In genomic region chr12:78860921-78861495, GRCm38 (mm10) we compare ENCODE assay signal across 8 mouse cellular contexts. TPM values are rescaled to one million over a fixed set of nuclear protein-coding genes. Genes with fewer than 3 reads are reported as not detected.
DNase-seq lines count a peak whose midpoint lies in the region; ATAC-seq and TF ChIP-seq lines count a peak whose summit lies in the region.

No protein-coding gene starts in this region.

- TF ChIP-seq POLR2A in testis, adult 2 months (IDR thresholded peaks at IDR 0.05; ENCODE audit: control insufficient read depth, low read depth, low read length) = no peak

- peak; percentile 56 for ATAC-seq in frontal cortex, adult (ENCODE audit: low TSS enrichment)
- ATAC-seq in megakaryocyte, adult 5-6 weeks (ENCODE audit: poor library complexity, severe bottlenecking) = peak; percentile 31

- no peak for DNase-seq in frontal cortex, postnatal 14 days (ENCODE audit: low spot score in 2 of 2)
- no peak for DNase-seq in testis, postnatal 14 days (ENCODE audit: low spot score)
- DNase-seq in hindbrain, embryonic 10.5 days (ENCODE audit: low spot score) = no peak
- no peak for DNase-seq in cerebellum, adult 18-20 months
- DNase-seq in thymus, postnatal 36 days = no peak

- H3K4me1 ChIP-seq in testis, adult 2 months (ENCODE audit: control insufficient read depth, insufficient read depth, low read length) = peaks cover 4% of the 10 kb centered on the region
- H3K4me1 ChIP-seq in hindbrain, embryonic 10.5 days (replicated peaks) = peaks cover 30% of the 10 kb centered on the region

- H3K4me3 ChIP-seq in testis, adult 2 months (ENCODE audit: control insufficient read depth, low read depth, low read length) = peak overlapping the region; percentile 99
- H3K4me3 ChIP-seq in hindbrain, embryonic 10.5 days = peak overlapping the region; percentile 86

- no peaks in the 10 kb centered on the region for H3K27me3 ChIP-seq in testis, adult 2 months (ENCODE audit: control insufficient read depth, insufficient read depth, low read length)
- H3K27me3 ChIP-seq in hindbrain, embryonic 10.5 days (ENCODE audit: insufficient read depth, poor library complexity, severe bottlenecking) = no peaks in the 10 kb centered on the region

- no peaks in the 10 kb centered on the region for H3K9me3 ChIP-seq in hindbrain, embryonic 10.5 days

- H3K36me3 ChIP-seq in testis, adult 2 months (ENCODE audit: control insufficient read depth, insufficient read depth, low read length) = no peaks in the 10 kb centered on the region
- H3K36me3 ChIP-seq in hindbrain, embryonic 10.5 days = peaks cover 24% of the 10 kb centered on the region

- H3K27ac ChIP-seq in testis, adult 2 months (ENCODE audit: control insufficient read depth, insufficient read depth, low read depth, low read length) = peak overlapping the region; percentile 94
- peak overlapping the region; percentile 94 for H3K27ac ChIP-seq in hindbrain, embryonic 10.5 days

- WGBS in hindbrain, embryonic 10.5 days = 1% methylated on average over 30 of the region's 30 CpGs

- TF ChIP-seq CTCF in testis, adult 2 months (IDR thresholded peaks at IDR 0.05; ENCODE audit: control insufficient read depth, insufficient read depth, insufficient replicate concordance, low read depth, low read length) = no peak

RNA-seq across cellular contexts. Expression of gene Atp6v1d, which starts 0.4 kb away (rescaled TPM):
- polyA plus RNA-seq in testis, adult 2 months (2012; rRNA removed) = 31.8 and 38.5 TPM in 2 replicates
- polyA plus RNA-seq in hindbrain, embryonic 10.5 days (2016; fragmentation: Nextera tagmentation; extraction: Ambion mirVana) = 71.2 and 82.0 TPM in 2 replicates
- 114 and 122 TPM in 2 replicates for total RNA-seq in megakaryocyte, adult 5-6 weeks (2015)
- total RNA-seq in megakaryocyte, adult 5-6 weeks (2017) = 50.5 and 55.4 TPM in 2 replicates

RNA-seq across cellular contexts. Expression of gene Eif2s1, which starts 0.6 kb away (rescaled TPM):
- polyA plus RNA-seq in testis, adult 2 months (2012; rRNA removed) = 29.3 and 45.0 TPM in 2 replicates
- polyA plus RNA-seq in hindbrain, embryonic 10.5 days (2016; fragmentation: Nextera tagmentation; extraction: Ambion mirVana) = 217 and 297 TPM in 2 replicates
- total RNA-seq in megakaryocyte, adult 5-6 weeks (2015) = 63.9 and 90.0 TPM in 2 replicates
- total RNA-seq in megakaryocyte, adult 5-6 weeks (2017) = 49.9 and 52.5 TPM in 2 replicates

RNA-seq across cellular contexts. Expression of gene Plek2, which starts 45.8 kb away (rescaled TPM):
- 0.22 and 0.36 TPM in 2 replicates for polyA plus RNA-seq in testis, adult 2 months (2012; rRNA removed)
- polyA plus RNA-seq in hindbrain, embryonic 10.5 days (2016; fragmentation: Nextera tagmentation; extraction: Ambion mirVana) = 1.9 and 2.6 TPM in 2 replicates
- total RNA-seq in megakaryocyte, adult 5-6 weeks (2015) = not detected in 2 replicates
- total RNA-seq in megakaryocyte, adult 5-6 weeks (2017) = not detected in 2 replicates
